Mouse (Mus musculus): ENCODE results near the gene Rps10. TPM values are rescaled to one million over a fixed set of nuclear protein-coding genes. Genes with fewer than 3 reads are reported as not detected.
A peak's percentile ranks its signal among the peaks of the same experiment; 100 is the strongest.

Rps10 gene
- polyA plus RNA-seq, 1 experiment from 2014 or later = 563 TPM

DNA sequence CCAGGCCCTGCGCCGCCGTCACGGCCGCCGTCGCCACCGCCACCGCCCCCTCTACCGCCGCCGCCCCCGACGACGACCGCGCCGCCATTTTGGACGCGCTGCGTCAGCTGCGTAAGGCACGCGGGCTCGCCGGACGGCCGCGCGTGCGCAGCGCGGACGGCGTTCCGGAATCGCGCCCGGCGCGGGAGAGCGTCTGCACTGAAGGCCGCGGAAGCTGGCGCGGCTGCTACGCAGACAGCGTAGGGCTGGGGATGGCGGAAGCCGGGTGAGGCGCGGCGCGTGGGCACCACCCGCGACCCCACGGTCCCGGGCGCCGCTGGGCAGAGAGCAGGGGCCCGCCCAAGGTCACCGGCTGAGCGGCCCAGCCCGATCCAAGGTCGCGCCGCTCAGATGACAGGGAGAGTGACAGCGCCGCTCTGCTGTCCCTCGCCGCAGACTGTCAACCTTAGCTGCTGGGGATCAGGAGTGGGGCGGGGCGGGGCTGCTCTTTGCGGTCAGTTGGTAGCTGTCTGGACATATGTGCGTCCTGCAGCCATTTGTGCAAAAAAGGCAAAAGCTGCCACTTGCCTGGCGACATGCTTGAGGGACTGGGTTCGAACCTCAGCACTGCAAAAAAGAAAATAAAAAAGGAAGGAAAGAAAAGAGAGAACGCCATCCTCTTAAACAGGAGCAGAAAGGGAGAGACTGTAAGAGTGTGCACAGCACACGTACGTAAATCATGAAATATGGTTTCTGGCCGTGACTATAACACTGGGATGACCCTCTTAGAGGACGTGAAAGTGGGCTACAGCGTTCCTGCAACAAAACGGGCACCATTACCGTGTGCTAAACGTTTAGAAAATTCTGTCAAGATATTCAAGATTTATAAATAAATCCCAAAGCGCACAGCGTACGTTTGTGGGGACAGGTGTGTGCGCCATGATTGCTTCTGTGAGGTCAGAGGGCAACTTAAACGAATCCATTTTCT, 12.8 kb downstream of the Rps10 start, which contains the start of gene Nudt3:
Gene Nudt3 (minus strand): TSS at position 136 of the 967 bp plus-strand sequence.
- H3K27ac ChIP-seq (replicated peaks; ENCODE audit: low read depth, low read length) = peak within 1 kb of the TSS; percentile 99

DNA sequence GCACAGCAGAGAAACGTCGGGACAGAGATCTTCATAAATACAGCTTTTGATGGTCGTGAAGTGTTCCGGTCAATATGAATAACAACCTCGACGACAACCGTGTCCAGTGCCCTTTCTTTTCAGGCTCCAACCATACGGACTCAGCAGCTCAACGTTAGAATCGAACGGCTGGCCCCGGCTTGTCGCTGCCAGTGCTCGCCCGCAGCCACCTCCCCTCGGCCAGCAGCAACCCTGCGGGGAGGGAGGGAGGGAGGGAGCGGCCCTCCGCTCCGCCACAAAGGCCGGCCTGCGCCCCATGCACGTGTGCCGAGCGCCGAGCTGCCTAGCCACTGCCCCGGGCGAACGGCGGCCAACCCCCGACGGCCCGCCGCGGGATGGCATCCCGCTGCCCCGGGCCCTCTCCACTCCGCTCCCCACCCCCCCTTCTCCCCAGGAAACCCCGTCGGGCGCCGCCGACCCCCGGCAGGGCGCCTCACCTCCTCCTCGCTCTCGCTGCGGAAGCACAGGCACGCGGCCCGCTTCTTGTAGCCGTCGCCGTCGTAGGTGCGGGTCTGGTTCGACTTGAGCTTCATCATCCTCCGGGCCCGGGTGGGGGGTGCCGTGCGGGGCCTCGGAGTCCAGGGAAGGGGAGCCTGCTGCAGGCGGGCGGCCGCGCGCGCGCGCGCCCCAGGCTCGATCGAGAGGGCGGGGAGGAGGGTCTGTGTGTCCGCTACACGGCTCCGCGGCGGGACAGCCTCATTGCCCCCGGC, 13.7 kb downstream of the Rps10 start:
- peaks cover 31% of the 10 kb centered on the region for H3K4me1 ChIP-seq (ENCODE audit: control insufficient read depth, insufficient read depth, low read length)
- H3K4me2 ChIP-seq (ENCODE audit: low read length) = peak overlapping the region; percentile 72
- peak overlapping the region; percentile 99 for H3K9ac ChIP-seq (replicated peaks; ENCODE audit: low read length)
- H3K4me3 ChIP-seq (replicated peaks; ENCODE audit: low read depth, low read length) = peak overlapping the region; percentile 95
- ATAC-seq (ENCODE audit: low FRiP score, low TSS enrichment) = peak; percentile 49
- no peaks in the 10 kb centered on the region for H3K27me3 ChIP-seq (ENCODE audit: control insufficient read depth, insufficient read depth, low read length)
- WGBS = under 1% methylated on average over 72 of the region's 80 CpGs
- H3K27ac ChIP-seq (replicated peaks; ENCODE audit: low read depth, low read length) = peak overlapping the region; percentile 99
- peak; percentile 77 for DNase-seq
- no peaks in the 10 kb centered on the region for H3K9me3 ChIP-seq (ENCODE audit: control insufficient read depth, low read length)
- no peaks in the 10 kb centered on the region for H3K36me3 ChIP-seq (ENCODE audit: control insufficient read depth, insufficient read depth, low read length)

More for the DNA sequence above, 12.8 kb downstream of the Rps10 start, which contains the start of gene Nudt3:
- 11% methylated on average over 63 of the region's 91 CpGs for WGBS
- Histone ChIP-seq H3K4me1 (ENCODE audit: control insufficient read depth, insufficient read depth, low read length) (peaks cover 31% of the 10 kb centered on the region), H3K9me3 (ENCODE audit: control insufficient read depth, low read length) (no peaks in the 10 kb centered on the region), H3K4me3 (replicated peaks; ENCODE audit: low read depth, low read length) (peak within 1 kb of the TSS; percentile 95), H3K9ac (replicated peaks; ENCODE audit: low read length) (peak within 1 kb of the TSS; percentile 99), H3K36me3 (ENCODE audit: control insufficient read depth, insufficient read depth, low read length) (no peaks in the 10 kb centered on the region), H3K27me3 (ENCODE audit: control insufficient read depth, insufficient read depth, low read length) (no peaks in the 10 kb centered on the region), H3K4me2 (ENCODE audit: low read length) (peak within 1 kb of the TSS; percentile 72)
- peak; percentile 98 for DNase-seq
- peak; percentile 89 for ATAC-seq (ENCODE audit: low FRiP score, low TSS enrichment)

DNA sequence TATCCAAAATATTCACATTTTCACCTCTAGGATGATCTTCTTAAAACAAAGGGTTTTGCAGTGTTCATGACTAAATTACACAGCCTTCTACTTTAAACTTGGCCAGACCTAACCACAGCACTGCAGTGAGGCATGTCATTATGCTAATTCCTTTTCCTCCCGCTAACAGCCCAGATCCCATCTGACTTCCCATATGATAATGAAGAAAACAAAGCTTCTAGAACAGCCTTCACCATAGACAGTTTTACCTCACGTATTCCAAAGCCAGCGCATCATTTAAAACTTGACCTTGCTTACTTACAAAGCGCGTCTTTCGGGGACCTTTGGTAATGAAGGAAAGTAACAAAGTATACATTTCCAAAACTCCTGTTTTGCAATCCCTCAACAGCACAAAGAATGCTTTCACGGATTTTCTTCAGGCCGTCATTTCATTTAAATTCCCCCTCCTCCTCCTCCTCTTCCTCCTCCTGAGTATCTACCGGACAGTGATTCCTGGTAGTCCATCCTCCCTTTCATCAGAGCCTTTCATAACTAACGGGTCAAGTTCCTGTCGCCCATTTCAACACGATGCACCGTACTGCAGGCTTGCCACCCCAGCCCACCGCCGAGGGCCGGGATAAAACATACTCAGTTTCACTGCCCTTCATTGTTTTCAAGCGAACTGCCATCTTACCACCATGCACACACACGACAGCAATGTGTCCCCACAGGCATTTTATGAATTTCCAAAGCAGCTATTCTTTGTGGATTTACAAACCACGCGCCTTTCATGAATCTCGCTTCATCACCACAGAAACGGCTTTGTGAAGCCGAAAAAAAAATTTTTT, 14.6 kb downstream of the Rps10 start:
- DNase-seq = peak; percentile 73
- no peaks in the 10 kb centered on the region for H3K27me3 ChIP-seq (ENCODE audit: control insufficient read depth, insufficient read depth, low read length)
- peaks cover 6% of the 10 kb centered on the region; the same call in 1 of the 2 replicates for H3K36me3 ChIP-seq (ENCODE audit: control insufficient read depth, insufficient read depth, low read length)
- peak overlapping the region; percentile 99 for H3K9ac ChIP-seq (replicated peaks; ENCODE audit: low read length)
- H3K9me3 ChIP-seq (ENCODE audit: control insufficient read depth, low read length) = no peaks in the 10 kb centered on the region
- no peak for ATAC-seq (ENCODE audit: low FRiP score, low TSS enrichment)
- 1% methylated on average over 23 of the region's 23 CpGs for whole genome bisulfite sequencing
- H3K4me1 ChIP-seq (ENCODE audit: control insufficient read depth, insufficient read depth, low read length) = peaks cover 31% of the 10 kb centered on the region
- H3K4me2 ChIP-seq (ENCODE audit: low read length) = peak overlapping the region; percentile 72
- H3K27ac ChIP-seq (replicated peaks; ENCODE audit: low read depth, low read length) = peak overlapping the region; percentile 99
- H3K4me3 ChIP-seq (replicated peaks; ENCODE audit: low read depth, low read length) = peak overlapping the region; percentile 95

GRCm38 (mm10) chr17:27621161-27621560, 15.3 kb downstream of the Rps10 start:
- peak; percentile 33 for DNase-seq
- no peak for ATAC-seq (ENCODE audit: low FRiP score, low TSS enrichment)
- Histone ChIP-seq H3K36me3 (ENCODE audit: control insufficient read depth, insufficient read depth, low read length) (peaks cover 8% of the 10 kb centered on the region; the same call in 1 of the 2 replicates), H3K4me3 (replicated peaks; ENCODE audit: low read depth, low read length) (peak overlapping the region; percentile 95), H3K9ac (replicated peaks; ENCODE audit: low read length) (peak overlapping the region; percentile 99), H3K9me3 (ENCODE audit: control insufficient read depth, low read length) (no peaks in the 10 kb centered on the region), H3K27ac (replicated peaks; ENCODE audit: low read depth, low read length) (no peak overlapping the region; the same call in 1 of the 2 replicates), H3K27me3 (ENCODE audit: control insufficient read depth, insufficient read depth, low read length) (no peaks in the 10 kb centered on the region), H3K4me1 (ENCODE audit: control insufficient read depth, insufficient read depth, low read length) (peaks cover 31% of the 10 kb centered on the region), H3K4me2 (ENCODE audit: low read length) (peak overlapping the region; percentile 72)
- WGBS = 24% methylated on average over 8 of the region's 8 CpGs

DNA sequence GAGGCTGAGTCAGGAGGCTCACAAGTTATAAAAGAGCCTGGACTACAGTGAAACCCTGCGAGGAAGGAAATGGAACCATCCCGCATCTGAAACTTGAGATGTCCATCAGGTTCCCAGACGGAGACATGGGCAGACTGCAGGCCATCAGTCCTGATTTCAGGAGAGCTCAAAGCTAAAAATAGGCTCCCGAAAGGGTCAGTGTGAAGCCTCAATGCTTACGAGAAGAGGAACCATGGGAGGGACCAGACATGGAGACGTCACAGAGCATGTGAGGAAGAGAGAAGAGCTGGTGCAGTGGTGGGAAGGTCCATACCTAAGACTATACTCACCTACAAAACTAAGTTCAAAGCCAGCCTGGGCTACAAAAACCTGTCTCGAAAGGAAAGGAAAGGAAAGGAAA, 21.1 kb downstream of the Rps10 start:
- ATAC-seq (ENCODE audit: low FRiP score, low TSS enrichment) (no peak), DNase-seq (no peak)
- Histone ChIP-seq H3K4me3 (replicated peaks; ENCODE audit: low read depth, low read length) (no peak overlapping the region), H3K27ac (replicated peaks; ENCODE audit: low read depth, low read length) (no peak overlapping the region), H3K27me3 (ENCODE audit: control insufficient read depth, insufficient read depth, low read length) (no peaks in the 10 kb centered on the region), H3K9ac (replicated peaks; ENCODE audit: low read length) (no peak overlapping the region), H3K9me3 (ENCODE audit: control insufficient read depth, low read length) (no peaks in the 10 kb centered on the region), H3K4me1 (ENCODE audit: control insufficient read depth, insufficient read depth, low read length) (peaks cover 17% of the 10 kb centered on the region), H3K4me2 (ENCODE audit: low read length) (no peak overlapping the region), H3K36me3 (ENCODE audit: control insufficient read depth, insufficient read depth, low read length) (peaks cover 14% of the 10 kb centered on the region; the same call in 1 of the 2 replicates)
- 81% methylated on average over 7 of the region's 7 CpGs for WGBS

GRCm38 (mm10) chr17:27613016-27613415, 23.5 kb downstream of the Rps10 start:
- Histone ChIP-seq H3K27me3 (ENCODE audit: control insufficient read depth, insufficient read depth, low read length) (no peaks in the 10 kb centered on the region), H3K4me3 (replicated peaks; ENCODE audit: low read depth, low read length) (no peak overlapping the region), H3K4me1 (ENCODE audit: control insufficient read depth, insufficient read depth, low read length) (0 out of 2 replicates have a peak, but pooled peaks cover 7% of the 10 kb centered on the region), H3K4me2 (ENCODE audit: low read length) (no peak overlapping the region), H3K27ac (replicated peaks; ENCODE audit: low read depth, low read length) (no peak overlapping the region), H3K9ac (replicated peaks; ENCODE audit: low read length) (no peak overlapping the region), H3K9me3 (ENCODE audit: control insufficient read depth, low read length) (no peaks in the 10 kb centered on the region), H3K36me3 (ENCODE audit: control insufficient read depth, insufficient read depth, low read length) (peaks cover 19% of the 10 kb centered on the region; the same call in 1 of the 2 replicates)
- DNase-seq (no peak), ATAC-seq (ENCODE audit: low FRiP score, low TSS enrichment) (no peak)
- WGBS = 77% methylated on average over 4 of the region's 4 CpGs

DNA sequence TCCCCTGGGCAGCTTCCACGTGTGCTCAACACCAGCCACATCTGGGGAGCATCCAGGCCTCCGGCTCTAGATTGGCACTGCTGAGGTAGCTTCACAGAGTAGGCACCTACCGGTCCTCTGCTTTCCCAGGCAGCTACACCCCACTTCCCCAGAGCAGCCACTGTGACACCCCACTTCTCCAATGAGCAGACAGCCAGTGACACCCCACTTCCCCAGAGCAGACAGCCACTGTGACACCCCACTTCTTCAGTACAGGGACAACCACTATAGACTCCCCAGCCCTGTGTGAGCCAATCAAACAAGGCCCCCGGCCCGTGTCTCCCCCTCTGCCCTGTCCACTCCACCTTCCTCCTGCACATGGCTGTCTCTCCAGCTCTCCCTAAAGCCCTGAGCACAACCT, 24.5 kb downstream of the Rps10 start:
- 0 out of 2 replicates have a peak, but pooled peaks cover 7% of the 10 kb centered on the region for H3K4me1 ChIP-seq (ENCODE audit: control insufficient read depth, insufficient read depth, low read length)
- H3K27me3 ChIP-seq (ENCODE audit: control insufficient read depth, insufficient read depth, low read length) = no peaks in the 10 kb centered on the region
- no peak overlapping the region for H3K9ac ChIP-seq (replicated peaks; ENCODE audit: low read length)
- no peak overlapping the region for H3K4me2 ChIP-seq (ENCODE audit: low read length)
- no peaks in the 10 kb centered on the region for H3K9me3 ChIP-seq (ENCODE audit: control insufficient read depth, low read length)
- no peak for DNase-seq
- H3K27ac ChIP-seq (replicated peaks; ENCODE audit: low read depth, low read length) = no peak overlapping the region
- no peak overlapping the region for H3K4me3 ChIP-seq (replicated peaks; ENCODE audit: low read depth, low read length)
- ATAC-seq (ENCODE audit: low FRiP score, low TSS enrichment) = no peak
- 84% methylated on average over 5 of the region's 5 CpGs for WGBS
- 0 out of 2 replicates have a peak, but pooled peaks cover 17% of the 10 kb centered on the region for H3K36me3 ChIP-seq (ENCODE audit: control insufficient read depth, insufficient read depth, low read length)

DNA sequence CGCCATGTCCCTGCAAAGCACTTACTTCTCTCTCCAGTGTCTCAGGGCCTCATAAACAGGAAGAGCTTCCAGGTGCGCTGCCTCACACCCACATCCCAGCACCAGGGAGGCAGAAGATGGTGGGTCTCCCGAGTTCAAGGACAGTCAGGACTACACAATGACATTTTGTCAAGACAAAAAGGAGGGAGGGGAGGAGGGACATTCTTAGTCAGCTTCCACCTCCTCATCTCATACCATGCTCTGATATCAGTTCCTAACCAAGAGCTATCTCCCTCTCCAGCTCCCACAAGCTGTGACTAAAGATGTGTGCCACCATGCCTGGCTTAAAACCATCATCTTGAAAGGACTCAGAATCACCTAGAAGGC, 25.0 kb downstream of the Rps10 start:
- ATAC-seq (ENCODE audit: low FRiP score, low TSS enrichment) (no peak), DNase-seq (no peak)
- 0 out of 2 replicates have a peak, but pooled peaks cover 14% of the 10 kb centered on the region for H3K36me3 ChIP-seq (ENCODE audit: control insufficient read depth, insufficient read depth, low read length)
- no peak overlapping the region for H3K9ac ChIP-seq (replicated peaks; ENCODE audit: low read length)
- H3K27ac ChIP-seq (replicated peaks; ENCODE audit: low read depth, low read length) = no peak overlapping the region
- 75% methylated on average over 3 of the region's 3 CpGs for WGBS
- no peak overlapping the region for H3K4me3 ChIP-seq (replicated peaks; ENCODE audit: low read depth, low read length)
- H3K27me3 ChIP-seq (ENCODE audit: control insufficient read depth, insufficient read depth, low read length) = no peaks in the 10 kb centered on the region
- 0 out of 2 replicates have a peak, but pooled peaks cover 7% of the 10 kb centered on the region for H3K4me1 ChIP-seq (ENCODE audit: control insufficient read depth, insufficient read depth, low read length)
- H3K4me2 ChIP-seq (ENCODE audit: low read length) = no peak overlapping the region
- no peaks in the 10 kb centered on the region for H3K9me3 ChIP-seq (ENCODE audit: control insufficient read depth, low read length)
